Mouse (Mus musculus): ENCODE results near the gene Umod.

- no peak for TF ChIP-seq ZNF384 (IDR thresholded peaks at IDR 0.05; ENCODE audit: low read depth, low read length)
- TF ChIP-seq ZC3H11A (IDR thresholded peaks at IDR 0.05; ENCODE audit: borderline replicate concordance, low read depth, low read length) = no peak
- TF ChIP-seq MAFK (IDR thresholded peaks at IDR 0.05; ENCODE audit: insufficient read depth, low read depth, low read length) = no peak
Measured at GRCm38 (mm10) chr7:119486683-119487082, 7.6 kb upstream of the Umod start.
